ENCODE assay signal across 11 mouse cellular contexts in the genomic region with DNA sequence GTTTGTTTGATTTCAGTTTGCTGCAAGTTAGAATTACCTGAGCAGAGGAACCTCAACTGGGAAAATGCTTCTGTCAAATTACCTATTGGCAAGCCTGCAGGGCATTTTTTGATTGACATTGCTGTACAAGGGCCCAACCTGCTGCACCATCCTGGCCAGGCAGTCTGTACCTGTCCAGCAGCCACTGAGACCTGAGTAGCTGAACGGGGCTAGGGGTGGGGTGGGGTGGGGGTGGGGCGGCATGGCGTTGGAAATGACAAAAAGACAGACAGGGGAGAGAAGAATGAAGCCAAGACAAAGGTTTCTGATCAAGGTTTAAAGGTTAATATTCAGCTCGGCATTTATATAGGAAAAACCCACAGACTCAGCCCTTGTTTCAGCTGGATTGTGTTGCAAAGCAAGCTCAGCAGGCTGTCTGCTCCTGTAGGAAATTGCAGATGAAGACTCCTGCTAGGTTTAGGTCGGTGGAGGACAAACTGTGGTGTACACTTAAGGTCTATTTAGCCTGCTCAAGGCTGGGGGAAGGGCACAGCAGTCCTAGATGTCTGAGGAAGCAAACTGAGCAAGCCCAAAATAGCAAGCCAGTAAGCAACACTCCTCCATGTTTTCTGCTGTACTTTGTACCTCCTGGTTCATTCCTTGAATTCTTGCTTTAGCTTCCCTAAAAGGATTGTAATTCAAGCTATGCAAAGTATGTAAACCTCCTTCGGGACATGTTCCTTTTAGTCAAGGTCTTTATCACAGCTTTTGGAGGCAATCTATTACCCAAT.
A peak's percentile ranks its signal among the peaks of the same experiment; 100 is the strongest.
DNase-seq lines count a peak whose midpoint lies in the region; ATAC-seq lines count a peak whose summit lies in the region.
"Had no signal": no experiment of that assay in that cellular context is flagged by ENCODE, and none has a peak within 500 bp of the region (broad histone marks: within the 10 kb centered on the region; RNA-seq: fewer than 3 reads in every experiment).

No protein-coding gene starts in this region.

- no peak overlapping the region for H3K4me2 ChIP-seq in intestine, embryonic 14.5 days (ENCODE audit: low read length)
- no peak overlapping the region for H3K4me2 ChIP-seq in intestine, embryonic 15.5 days (replicated peaks)
- no peak overlapping the region for H3K4me2 ChIP-seq in limb, embryonic 12.5 days
- H3K4me2 ChIP-seq: embryonic facial prominence, embryonic 13.5 days had no signal

- no peaks in the 10 kb centered on the region for H3K27me3 ChIP-seq in intestine, embryonic 14.5 days (replicated peaks; ENCODE audit: control insufficient read depth, insufficient read depth, low read length)
- H3K27me3 ChIP-seq in intestine, embryonic 15.5 days (replicated peaks), result no peaks in the 10 kb centered on the region
- no peaks in the 10 kb centered on the region for H3K27me3 ChIP-seq in limb, embryonic 12.5 days
- H3K27me3 ChIP-seq: embryonic facial prominence, embryonic 13.5 days had no signal

- no peak for ATAC-seq in intestine, embryonic 14.5 days (replicated peaks; ENCODE audit: low FRiP score, low TSS enrichment, low read depth)
- no peak for ATAC-seq in intestine, embryonic 15.5 days
- ATAC-seq in limb, embryonic 12.5 days (ENCODE audit: insufficient number of reproducible peaks, insufficient read depth, low FRiP score, low TSS enrichment, low read depth), result no peak
- ATAC-seq in activated CD4-positive, CD25-positive, alpha-beta regulatory T cell, adult 4 months, result no peak

- no peaks in the 10 kb centered on the region for H3K9me3 ChIP-seq in intestine, embryonic 14.5 days (ENCODE audit: control insufficient read depth, low read length)
- no peaks in the 10 kb centered on the region for H3K9me3 ChIP-seq in intestine, embryonic 15.5 days
- no peaks in the 10 kb centered on the region for H3K9me3 ChIP-seq in limb, embryonic 12.5 days
- H3K9me3 ChIP-seq: embryonic facial prominence, embryonic 13.5 days; G1E had no signal

- 21% methylated on average over 6 of the region's 6 CpGs for WGBS in intestine, embryonic 14.5 days
- 19% methylated on average over 6 of the region's 6 CpGs for WGBS in intestine, embryonic 15.5 days
- WGBS in limb, embryonic 12.5 days, result 27% methylated on average over 6 of the region's 6 CpGs

- peak; percentile 53 for DNase-seq in intestine, embryonic 14.5 days (ENCODE audit: low spot score)
- DNase-seq in R1 (ENCODE audit: low read depth, low spot score), result peak; percentile 99
- DNase-seq in heart, postnatal 10 days, result peak; percentile 12 to 20
- no peak for DNase-seq in thymus, postnatal 4 days
- no peak for DNase-seq in cerebellum, postnatal 36 days
- DNase-seq: thymus, postnatal 14 days had no signal

- H3K4me3 ChIP-seq in intestine, embryonic 14.5 days (ENCODE audit: low read depth, low read length), result no peak overlapping the region
- no peak overlapping the region for H3K4me3 ChIP-seq in intestine, embryonic 15.5 days (replicated peaks)
- H3K4me3 ChIP-seq in limb, embryonic 12.5 days (replicated peaks), result no peak overlapping the region
- H3K4me3 ChIP-seq: embryonic facial prominence, embryonic 13.5 days had no signal

- H3K4me1 ChIP-seq in intestine, embryonic 14.5 days (replicated peaks; ENCODE audit: control insufficient read depth, insufficient read depth, low read length), result no peaks in the 10 kb centered on the region
- no peaks in the 10 kb centered on the region for H3K4me1 ChIP-seq in intestine, embryonic 15.5 days (replicated peaks)
- peaks cover 8% of the 10 kb centered on the region for H3K4me1 ChIP-seq in limb, embryonic 12.5 days (replicated peaks)
- H3K4me1 ChIP-seq: embryonic facial prominence, embryonic 13.5 days had no signal

- intact Hi-C loops in heart, postnatal 10 days (cut with DNase I), result no loop called here

- no peak overlapping the region for H3K27ac ChIP-seq in intestine, embryonic 14.5 days (ENCODE audit: low read depth)
- no peak overlapping the region for H3K27ac ChIP-seq in intestine, embryonic 15.5 days
- H3K27ac ChIP-seq in limb, embryonic 12.5 days, result peak overlapping the region; percentile 72; the same call in 1 of the 2 replicates
- H3K27ac ChIP-seq: embryonic facial prominence, embryonic 13.5 days had no signal

- no peak overlapping the region for H3K9ac ChIP-seq in intestine, embryonic 14.5 days (ENCODE audit: low read length)
- H3K9ac ChIP-seq in intestine, embryonic 15.5 days, result no peak overlapping the region
- H3K9ac ChIP-seq in limb, embryonic 12.5 days (replicated peaks), result no peak overlapping the region
- H3K9ac ChIP-seq: embryonic facial prominence, embryonic 13.5 days had no signal

- no peaks in the 10 kb centered on the region for H3K36me3 ChIP-seq in intestine, embryonic 14.5 days (ENCODE audit: control insufficient read depth, insufficient read depth, low read length)
- H3K36me3 ChIP-seq in intestine, embryonic 15.5 days, result no peaks in the 10 kb centered on the region
- H3K36me3 ChIP-seq in limb, embryonic 12.5 days, result no peaks in the 10 kb centered on the region
- H3K36me3 ChIP-seq: embryonic facial prominence, embryonic 13.5 days; G1E had no signal

Comparison
In these comparisons a context has a peak if more than half of its experiments do, and no peak if none do; other contexts are left out.
1. DNase-seq: peak in intestine, embryonic 14.5 days (single experiment), R1 (single experiment) and heart, postnatal 10 days (2 of 2); none in thymus, postnatal 4 days (single experiment) and cerebellum, postnatal 36 days (0 of 2).